Mouse (Mus musculus): Measurements from ENCODE around the gene Hectd4.
"Not testable (repeated sequence)": the region's sequence is repeated elsewhere in the genome, so short reads cannot be mapped to it uniquely, and the experiment has no call there.

Hectd4 gene

DNA sequence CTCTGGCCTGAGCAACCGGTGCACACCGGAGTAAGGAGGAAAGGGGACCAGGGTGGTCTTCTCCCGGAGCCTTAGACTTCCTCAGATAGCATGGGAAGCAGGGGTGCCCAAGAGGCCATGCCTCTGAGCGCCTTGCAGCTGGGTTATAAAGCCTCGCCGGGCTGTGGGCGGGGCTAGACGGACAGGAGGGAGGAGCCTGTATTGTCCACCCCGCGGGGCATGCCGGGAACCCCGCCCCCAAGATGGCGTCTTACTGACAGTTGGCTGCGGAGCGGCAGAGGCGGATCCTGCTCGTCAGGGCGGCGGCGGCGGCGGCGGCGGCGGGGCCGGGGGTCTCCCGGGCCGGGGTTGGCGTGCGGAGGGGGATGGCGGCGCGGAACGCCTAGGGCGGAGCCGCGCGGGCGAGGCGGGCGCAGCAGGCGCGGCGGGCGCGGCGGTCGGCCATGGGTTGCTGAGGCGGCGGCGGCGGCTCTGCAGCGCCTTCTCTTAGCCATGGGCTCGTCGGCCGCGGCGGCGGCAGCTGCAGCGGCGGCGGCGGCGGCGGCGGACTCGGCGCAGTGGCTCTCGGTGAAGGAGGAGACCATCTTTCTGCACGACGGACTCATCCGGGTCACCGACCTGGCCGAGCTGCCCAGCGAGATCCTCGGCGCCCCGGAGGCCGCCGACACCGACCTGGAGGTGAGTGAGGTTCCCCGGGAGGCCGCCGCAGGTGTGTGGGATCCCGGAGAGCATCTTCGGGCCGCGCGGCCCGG is at the start of gene Hectd4:
Gene Hectd4, plus strand, starts transcription at position 240 of the 752 bp plus-strand sequence.
- peak; percentile 97 for DNase-seq (ENCODE audit: low read depth, low spot score)

DNA sequence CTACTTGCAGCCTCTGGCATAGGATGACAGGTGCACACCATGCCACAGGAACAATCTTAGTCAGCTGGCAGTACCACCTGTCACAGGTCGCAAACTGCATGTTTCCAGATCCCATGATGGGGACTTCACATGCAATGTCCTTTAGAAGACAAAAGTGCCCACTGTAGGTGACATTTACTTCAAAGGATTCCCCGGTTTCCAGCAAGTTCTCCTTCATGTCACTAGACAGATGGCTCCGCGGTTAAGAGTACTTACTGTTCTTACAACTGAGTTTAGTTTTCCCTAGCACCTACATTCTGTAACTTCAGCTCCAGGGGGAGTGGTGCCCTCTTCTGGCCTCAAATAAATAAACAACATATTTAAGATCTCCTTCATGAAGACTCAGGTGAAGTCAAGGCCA is 47.2 kb upstream of the Hectd4 start:
- DNase-seq (ENCODE audit: low read depth, low spot score) = no peak

DNA sequence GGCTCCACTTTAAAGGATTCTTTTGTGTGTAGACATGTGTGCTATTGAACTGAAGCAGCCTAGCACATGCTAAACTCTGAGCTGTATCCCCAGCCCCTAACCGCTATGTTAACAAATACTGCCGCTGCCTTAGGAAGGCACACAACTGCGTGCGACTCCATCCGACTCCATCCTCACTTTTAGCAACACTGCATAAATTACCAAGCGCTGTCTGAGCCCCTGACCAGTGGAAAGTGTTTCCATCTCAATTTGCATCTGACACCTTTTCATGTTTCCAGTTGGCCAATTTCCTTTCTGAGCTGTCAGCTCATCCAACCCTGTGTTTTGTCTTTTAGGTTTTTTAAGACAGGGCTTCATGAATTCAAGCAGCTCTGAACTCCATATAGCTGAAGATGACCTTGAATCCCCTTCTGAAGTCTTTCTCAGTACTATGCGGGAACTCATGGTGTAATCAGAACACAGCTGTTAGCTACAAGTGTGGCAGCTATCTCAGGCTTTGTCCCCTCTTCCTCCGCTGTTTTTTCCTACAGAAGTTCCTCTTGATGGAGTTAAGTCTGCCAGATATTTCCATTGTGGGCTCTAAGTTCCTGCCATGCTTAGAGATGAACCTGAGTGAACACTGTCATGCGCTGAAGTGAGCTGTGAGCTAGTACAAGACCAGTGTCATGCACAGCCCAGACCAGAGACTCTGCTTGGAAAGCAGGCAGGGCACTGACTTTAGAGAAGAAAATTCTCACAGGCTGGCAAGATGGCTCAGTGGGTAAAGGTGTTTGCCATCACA is 40.8 kb upstream of the Hectd4 start:
- DNase-seq (ENCODE audit: low read depth, low spot score) = no peak

DNA sequence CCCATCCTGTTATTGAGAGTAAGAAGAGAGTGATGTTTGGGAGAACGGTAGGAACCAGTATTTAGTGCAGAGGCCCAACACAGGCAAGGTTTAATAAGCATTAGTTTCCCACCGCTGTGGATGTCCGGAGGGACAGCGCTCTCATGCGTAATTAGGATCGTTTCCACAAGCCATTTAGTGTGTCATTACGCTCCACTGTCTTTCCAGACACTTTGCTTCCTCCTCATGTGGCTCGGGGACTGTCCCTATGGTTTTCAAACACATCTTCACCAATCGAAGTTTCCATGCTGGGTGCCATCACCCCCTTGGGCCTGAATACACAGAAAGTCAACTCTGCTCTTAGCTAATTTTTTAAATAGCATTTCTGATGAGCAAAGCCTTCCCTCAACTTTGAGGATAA is 36.8 kb upstream of the Hectd4 start:
- no peak for DNase-seq (ENCODE audit: low read depth, low spot score)

DNA sequence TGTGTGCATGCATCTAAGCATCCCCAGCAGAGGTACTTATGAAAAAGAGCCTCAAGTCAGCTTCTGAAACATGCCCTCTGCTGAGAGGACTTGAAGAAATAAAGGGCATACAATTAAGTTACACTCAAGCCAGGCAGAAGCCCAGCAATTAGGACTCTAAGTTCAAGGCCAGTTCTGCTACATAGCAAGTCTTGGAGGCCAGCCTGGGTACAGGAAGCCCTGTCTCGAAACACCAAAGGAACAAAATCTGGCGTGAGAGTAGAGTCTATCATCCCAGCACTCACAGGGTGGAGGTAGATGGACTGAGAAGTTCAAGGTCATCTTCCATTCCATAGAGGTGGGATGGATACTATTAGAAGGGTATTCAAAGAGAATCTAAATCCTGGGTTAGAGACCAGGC is 35.6 kb upstream of the Hectd4 start:
- DNase-seq (ENCODE audit: low read depth, low spot score) = no peak

DNA sequence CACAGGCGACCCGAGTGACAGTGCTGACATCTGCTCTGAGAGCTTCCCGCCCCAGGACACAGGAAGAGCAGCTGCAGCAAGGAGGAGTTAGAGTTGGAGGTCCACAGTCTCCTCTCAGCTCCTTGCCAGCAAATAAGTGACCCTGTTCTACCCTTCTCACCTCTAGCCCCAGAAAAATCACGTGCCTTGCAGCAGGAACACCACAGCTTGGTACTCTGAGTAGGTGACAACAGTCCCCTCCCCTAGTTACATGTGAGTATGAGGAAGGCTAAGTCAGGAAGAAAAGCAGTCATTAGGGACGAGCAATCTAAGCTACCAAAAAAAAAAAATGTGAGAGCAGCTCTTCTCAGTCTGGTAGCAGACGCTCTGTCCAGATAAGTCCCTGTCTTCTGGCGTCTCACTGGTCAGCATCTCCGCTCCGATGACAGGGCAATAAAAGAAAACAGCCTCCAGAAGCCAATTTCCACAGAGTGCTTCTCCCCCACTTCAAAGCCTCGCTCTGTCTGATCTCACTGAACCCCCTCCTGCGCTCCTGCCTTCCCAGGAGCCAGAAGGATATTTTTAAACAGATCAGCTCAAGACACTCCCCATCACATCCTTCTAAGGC is 35.0 kb upstream of the Hectd4 start:
- DNase-seq (ENCODE audit: low read depth, low spot score) = no peak

DNA sequence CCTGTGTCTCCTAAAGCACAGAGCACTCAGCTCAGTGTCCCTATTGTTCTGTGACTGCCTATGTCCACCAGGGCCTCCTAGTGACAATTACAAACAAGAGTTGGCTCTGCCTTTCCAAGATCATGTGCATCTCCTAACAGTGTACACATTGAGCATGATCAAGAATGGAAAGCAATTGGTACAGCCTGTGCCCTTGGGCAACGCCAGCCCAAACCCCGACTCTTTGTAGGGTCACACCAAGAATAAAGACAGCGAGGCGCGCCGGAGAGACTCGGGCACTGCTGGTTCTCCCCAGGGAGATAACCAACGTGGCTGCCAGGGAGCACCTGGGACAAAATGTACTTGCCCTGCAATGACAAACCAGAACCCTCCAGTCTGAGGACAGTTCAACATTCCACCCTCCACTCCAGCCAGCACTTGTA is 32.4 kb upstream of the Hectd4 start:
- DNase-seq (ENCODE audit: low read depth, low spot score) = no peak

DNA sequence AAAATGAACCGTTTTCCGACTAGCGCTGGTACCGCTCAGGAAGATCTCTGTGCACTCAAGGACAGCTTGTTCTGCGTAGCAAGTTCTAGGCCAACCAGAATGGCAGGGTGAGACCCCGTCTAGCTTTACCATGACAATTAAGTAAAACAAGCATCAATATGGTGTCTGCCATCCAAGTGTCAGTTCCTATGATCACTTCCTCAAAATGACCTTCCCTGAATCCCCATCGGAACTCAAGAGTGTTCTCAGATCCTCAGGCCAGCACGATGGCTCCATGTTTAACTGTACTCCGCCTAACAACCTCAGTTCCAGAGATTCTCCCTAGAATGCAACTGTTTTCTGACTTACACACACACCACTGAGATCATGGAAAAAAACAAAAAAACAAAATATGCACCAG is 31.8 kb upstream of the Hectd4 start:
- DNase-seq (ENCODE audit: low read depth, low spot score) = no peak

DNA sequence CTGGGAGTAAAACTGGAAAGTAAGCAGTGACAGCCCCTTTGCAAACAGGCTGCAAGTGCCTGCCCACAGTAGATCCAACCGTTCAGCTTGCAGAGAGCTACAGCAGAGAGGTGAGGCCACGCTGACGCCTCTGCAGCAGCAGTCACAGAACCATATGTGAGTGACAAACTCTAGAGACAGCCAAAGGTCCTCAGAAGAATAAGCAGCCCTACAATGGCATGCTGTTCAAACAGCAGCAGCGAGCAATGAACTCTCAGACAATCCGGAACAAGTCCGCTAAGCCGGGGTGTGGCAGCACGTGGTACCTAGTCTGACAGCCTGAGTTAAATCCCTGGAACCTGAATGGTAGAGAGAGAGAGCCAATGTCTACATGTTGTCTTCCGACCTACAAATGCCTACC is 30.8 kb upstream of the Hectd4 start:
- no peak for DNase-seq (ENCODE audit: low read depth, low spot score)

DNA sequence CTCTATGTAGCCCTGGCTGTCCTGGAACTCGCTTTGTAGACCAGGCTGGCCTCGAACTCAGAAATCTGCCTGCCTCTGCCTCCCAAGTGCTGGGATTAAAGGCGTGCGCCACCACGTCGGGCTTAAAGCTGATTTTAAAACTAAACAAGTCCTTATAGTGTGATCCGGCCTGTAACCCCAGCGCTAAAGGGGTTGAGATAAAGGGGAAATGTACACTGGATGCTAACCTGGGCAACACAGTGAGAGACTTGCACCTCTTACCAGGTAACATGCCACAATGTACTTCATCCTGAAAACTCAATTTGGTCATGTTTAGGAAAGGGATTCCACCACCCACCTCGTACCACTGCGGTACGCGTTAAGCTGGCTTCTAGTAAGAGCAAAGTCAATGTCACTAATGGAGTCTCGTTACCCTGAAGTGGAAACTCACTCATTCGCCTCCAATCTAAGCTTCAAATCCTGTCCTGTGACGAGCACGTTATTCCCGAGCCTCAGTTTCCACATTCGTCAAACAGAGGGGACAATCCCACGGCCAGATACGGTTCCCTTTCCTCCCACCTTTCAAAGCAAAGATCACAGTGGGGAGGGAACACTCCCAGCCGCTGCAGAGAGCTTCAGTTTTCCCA is 29.7 kb upstream of the Hectd4 start:
- no peak for DNase-seq (ENCODE audit: low read depth, low spot score)

DNA sequence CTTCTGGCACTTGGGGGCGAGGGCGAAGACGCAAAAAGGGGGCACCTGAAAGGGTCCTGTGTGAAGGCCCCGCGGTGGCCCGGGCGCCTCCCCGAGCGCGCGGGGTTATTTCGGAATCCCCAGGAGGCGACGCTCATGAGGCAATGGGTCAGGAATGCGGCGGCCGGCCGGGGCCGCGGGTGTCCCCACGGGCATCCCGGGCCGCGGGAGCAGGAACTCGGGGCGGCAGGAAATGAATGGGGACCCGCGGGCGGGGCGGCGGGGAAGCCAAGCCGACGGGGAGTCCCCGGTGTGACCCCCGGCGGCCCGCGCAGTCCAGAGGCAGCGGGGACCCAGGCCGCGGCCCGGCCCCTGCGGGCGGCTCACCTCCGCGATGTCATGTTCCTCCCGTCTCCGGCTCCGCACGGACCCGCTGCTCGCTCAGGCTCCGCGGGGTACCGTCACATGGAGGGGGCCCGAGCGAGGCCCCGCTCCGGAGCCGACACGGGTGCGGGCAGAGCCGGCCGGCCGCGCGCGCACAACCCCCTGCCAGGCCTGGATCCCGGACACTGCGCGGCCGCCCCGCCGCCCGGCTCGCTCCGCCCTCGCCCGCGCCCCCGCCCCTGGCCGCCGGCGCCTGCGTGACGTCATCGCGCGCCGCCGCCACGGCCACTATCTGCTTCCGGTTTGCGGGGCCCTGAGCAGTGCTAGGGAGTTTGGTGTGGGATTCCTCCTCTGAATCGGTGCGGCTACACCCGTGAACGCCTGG is 29.0 kb upstream of the Hectd4 start, which contains the start of gene Ptpn11:
Gene Ptpn11, minus strand, starts transcription at position 562 of the 748 bp plus-strand sequence.
- peak; percentile 72 for DNase-seq (ENCODE audit: low read depth, low spot score)

DNA sequence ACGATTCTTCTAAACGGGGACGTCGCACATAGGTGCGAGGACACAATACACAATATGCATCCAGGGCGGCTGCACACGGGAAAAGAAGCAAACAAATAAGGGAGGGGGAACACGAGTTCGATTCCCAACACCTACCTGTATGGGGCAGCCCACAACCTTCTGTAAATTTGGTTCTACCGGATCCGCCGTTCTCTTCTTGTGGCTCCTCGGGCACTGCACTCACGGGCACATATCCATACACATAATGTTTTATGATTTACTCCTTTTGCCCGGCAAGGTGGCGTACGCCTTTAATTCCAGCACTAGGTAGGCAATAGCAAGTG is 28.5 kb upstream of the Hectd4 start:
- no peak for DNase-seq (ENCODE audit: low read depth, low spot score)

DNA sequence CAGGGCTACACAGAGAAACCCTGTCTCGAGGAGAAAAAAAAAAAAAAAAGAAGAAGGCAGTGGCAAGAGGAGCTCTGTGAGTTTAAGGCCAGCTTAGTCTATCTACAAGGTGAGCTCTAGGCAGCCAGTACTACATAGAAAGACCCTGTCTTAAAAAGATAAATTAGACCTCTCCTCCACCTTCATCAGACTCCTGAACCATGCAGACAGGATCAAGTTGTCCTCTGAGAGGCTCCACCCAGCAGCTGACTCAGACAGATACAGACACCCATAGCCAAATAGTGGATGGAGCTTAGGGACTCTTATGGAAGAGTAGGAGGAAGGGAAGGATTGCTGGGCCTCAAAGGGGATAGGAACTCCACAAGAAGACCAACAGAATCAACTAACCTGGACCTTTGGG is 25.8 kb upstream of the Hectd4 start:
- no peak for DNase-seq (ENCODE audit: low read depth, low spot score)

DNA sequence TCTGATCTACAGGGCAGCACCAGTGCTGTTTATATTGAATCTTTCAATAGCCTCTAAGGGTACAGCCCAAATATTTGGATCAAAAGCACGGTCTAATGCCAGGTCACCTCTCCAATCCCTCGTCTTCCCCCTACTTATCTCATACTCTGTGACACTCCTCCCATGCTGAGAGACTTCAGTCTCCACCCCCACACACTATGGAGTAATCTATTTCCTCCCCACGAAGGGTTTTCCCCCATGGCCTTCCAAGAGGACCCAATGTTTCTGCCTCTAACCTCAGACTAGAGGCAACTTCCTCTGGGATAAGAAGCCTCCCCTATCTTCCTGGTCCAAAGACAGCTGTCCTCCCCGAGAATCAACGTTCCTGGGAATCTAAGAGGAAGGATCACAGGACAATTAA is 23.3 kb upstream of the Hectd4 start:
- DNase-seq (ENCODE audit: low read depth, low spot score) = no peak

DNA sequence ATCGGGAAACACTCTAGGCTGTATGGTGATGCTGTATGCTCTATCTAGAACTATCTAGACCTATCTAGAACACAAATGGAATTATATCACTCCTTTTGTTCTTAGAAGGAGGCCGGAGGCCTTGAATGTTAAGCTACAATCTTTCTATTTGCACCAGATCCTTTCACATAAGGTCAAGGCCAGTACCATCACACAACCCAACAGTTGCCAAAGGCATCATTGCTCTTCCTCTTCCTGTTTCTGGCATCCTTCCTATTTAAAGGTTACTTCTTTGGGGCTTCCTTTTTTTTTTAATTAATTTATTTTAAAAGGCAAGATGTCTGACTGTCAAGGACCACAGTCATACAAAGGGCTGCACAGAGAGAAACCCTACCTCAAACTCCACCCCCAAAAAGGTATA is 22.7 kb upstream of the Hectd4 start:
- no peak for DNase-seq (ENCODE audit: low read depth, low spot score)

DNA sequence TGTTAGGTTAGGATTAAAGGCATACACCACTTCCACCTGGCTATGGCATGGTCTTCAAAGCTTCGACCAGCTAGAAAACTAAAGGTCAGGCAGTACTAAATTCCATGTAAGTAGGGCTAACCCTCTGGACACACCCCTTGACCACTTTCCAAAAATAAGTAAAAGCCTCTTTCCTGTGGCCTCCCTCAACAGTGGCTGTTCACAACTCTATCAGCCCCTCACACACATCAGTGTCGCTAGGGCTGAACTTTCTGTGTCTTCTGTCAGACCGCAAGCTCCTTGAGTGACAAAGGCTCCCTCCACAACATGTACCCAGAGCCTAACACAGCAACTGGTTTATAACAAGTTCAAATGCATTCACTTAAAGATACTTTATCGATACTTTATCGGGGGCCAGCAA is 21.6 kb upstream of the Hectd4 start:
- no peak for DNase-seq (ENCODE audit: low read depth, low spot score)

DNA sequence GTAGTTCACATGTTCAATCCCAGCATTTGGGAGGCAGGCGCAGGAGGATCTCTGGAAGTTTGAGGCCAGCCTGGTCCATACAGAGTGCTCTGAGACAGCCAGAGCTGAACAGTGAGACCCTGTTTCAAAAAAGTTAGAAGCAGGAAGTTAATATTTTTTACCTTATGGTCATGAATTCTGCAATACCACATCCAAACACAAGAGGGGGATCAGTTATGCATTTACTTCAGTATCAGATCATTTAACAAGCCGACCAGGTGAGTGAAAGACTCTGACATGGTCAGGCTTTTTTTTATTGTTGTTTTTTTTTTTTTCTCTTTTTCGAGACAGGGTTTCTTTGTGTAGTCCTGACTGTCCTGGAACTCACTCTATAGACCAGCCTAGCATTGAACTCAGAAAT is 18.3 kb upstream of the Hectd4 start:
- no peak for DNase-seq (ENCODE audit: low read depth, low spot score)

DNA sequence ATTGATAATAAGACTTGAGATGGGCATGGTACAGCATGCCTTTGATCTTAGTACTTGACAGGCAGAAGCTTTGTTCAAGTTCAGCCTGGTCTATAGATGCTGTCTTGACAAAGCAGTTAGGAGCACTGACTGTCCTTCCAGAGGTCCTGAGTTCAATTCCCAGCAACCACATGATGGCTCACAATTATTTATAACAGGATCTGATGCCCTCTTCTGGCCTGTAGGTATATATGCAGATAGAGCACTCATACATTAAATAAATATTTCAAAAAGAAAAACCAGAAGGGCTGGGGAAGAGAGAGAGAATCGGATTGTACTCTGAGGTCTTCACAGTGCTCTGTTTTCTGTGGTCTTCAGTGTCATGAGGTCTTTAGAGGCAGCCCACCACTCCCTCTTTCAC is 17.6 kb upstream of the Hectd4 start:
- no peak for DNase-seq (ENCODE audit: low read depth, low spot score)

DNA sequence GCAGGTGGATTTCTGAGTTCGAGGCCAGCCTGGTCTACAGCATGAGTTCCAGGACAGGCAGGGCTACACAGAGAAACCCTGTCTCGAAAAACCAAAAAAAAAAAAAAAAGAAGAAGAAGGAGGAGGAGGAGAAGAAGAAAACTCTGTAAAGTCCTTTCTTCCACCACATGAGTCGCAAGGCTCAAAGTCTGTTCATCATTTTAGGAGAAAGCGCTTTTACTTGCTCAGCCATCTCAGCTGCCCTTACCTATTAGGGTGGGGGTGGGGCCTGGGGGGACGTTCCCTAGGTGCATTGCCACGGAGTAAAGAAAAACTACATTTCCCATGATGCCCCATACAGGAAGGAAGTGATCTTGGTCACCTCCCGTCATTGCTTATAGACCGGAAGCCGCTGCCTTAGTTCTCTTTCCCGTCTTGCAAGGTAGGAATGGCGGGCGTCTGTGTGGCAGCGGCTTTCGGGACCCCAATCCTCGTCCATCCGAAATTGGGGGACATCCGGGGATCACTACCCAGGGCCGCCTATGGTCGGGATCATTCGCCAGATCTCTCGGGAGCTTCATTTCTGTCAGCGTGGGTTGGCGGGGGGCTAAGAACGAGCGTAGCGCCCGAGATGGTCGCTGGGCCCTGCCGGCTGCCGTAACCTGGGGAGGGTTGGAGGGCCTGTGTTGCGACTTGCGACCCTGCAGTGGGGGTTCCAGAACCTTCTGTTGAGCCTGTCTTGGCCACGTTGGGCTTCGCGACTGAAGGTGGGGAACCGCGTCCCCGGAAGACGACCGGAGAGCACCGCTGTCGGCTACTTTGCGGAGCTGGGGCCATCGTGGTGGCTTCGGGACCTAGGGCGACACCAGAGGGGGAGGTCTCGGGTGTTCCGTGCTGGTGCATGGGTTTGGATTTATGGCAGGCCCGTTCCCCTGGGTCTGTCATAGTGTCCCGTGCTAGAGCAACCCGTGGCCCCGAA is 15.6 kb upstream of the Hectd4 start, which contains the start of gene Rpl6:
Gene Rpl6, plus strand, starts transcription at position 350 of the 958 bp plus-strand sequence.
- no peak for DNase-seq (ENCODE audit: low read depth, low spot score)

DNA sequence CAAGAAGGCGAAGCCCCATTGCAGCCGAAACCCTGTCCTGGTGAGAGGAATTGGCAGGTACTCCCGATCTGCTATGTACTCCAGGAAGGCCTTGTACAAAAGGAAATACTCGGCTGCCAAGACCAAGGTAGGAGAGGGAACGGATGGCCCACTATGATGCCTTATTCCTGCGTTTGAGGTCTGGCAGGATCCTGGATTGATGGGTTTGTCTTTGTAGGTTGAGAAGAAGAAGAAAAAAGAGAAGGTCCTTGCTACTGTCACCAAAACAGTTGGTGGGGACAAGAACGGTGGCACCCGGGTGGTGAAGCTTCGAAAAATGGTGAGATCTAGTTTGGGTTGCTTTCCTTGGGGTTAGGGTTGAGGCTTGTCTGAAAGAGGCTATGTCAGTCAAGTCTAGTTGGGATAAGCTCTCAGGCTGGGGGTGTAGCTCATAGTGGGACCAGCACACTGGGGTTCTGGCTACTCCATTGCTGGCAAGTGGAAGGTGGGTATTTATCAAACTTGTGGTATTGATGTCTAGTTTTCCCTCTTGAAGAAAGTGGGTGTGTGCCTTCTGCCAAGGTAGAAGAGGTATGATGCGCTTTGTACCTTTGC is 14.4 kb upstream of the Hectd4 start:
- not testable (repeated sequence) for DNase-seq (ENCODE audit: low read depth, low spot score)
